Mouse (Mus musculus) B cell, adult 2 months (primary cell): Measurements from ENCODE around the gene Tmem25.
"Not testable (repeated sequence)": the region's sequence is repeated elsewhere in the genome, so short reads cannot be mapped to it uniquely, and the experiment has no call there.

ENCODE experiments used
- DNase-seq, 2 experiments: peaks; one replicate each; pipeline ENCODE4 v3.0.0; 2022

Gene Tmem25

DNA sequence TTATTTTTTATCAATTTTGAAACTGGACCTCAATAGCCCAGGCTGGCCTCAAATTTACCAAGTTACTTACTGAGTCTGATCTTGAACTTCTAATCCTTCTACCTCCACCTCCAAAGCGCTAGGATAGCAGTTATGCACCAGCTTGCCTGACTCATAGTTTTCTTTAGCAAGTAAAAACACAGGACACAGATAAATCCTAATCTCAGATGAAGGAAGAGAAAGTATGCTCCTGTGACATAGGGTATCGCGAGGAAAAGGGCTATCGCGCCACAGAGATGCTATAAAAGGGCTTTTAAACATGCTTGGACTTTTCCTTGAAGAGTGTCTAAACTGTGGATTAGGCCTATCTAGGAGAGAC is 26.7 kb downstream of the Tmem25 start:
- DNase-seq = no peak

DNA sequence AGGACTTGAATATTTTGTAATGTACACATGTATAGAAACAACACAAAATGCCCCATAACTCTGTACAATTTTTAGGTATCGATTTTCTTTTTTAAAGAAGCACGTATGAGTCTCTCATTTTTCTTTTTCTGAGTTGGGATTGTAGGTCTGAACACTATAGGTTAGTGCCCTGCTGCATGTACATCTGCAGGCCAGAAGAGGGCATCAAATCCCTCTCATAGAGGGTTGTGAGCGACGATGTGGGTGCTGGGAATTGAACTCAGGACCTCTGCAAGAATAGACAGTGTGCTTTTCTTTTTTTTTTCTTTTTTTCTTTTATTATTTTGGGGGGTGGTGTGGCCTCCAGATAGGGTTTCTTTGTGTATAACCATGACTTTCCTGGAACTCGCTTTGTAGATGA is 27.7 kb downstream of the Tmem25 start:
- DNase-seq = no peak

DNA sequence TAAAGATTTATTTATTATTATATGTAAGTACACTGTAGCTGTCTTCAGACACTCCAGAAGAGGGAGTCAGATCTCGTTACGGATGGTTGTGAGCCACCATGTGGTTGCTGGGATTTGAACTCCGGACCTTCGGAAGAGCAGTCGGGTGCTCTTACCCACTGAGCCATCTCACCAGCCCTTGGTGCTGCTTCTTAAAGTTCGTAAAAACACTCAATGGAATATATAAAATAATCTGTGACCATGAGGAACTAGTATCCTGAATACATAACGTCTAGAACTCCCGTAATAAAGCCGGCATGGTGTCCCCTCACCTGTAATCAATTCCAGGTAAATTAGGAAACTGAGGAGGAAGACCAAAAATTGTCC is 31.1 kb downstream of the Tmem25 start:
- DNase-seq = not testable (repeated sequence)

DNA sequence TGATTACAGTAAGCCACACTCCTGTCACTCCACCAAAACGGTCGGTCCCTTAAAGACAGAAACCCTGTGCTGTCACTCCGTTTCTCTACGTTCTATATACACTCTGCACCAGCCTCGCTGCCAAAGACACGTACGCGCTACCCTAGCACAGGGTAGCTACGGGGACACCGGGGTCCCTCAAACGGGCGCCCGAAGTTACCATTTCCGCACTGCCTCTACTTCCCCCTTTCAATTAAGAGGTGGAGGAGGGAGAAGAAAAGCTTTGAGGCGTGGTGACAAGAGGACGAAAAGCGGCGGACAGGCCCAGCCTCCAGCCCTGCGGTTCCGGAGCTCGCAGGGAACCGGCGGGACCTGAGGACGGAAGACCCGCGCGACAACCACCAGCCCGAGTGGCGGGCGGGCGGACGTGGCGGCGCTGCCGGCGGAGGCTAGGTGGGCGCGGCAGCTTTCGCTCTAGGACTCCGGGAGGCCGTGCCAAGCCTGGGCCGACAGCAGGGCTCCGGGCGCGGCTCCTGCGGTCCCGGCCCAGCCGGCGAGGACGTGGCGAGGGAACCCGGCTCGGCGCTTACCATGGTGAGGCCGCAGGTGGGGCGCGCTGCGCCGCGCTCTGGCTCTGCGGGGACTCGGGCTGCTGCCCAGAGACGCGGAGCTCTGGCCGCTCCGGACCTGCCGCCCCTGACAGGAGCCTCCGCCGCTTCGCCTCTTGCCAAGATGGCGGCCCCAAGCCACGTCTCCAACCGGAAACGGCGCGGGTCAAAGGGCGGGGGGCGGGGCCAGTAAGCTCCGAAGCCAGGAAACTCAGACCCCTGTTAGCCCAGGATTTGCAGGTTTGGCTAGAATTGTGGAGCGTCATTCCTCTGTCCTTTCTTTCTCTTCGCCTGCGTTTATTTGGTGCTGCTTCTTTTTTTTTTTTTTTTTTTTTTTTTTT is 31.7 kb downstream of the Tmem25 start, which contains the start of the genes Arcn1 and Ift46:
Gene Arcn1, minus strand, starts transcription at position 745 of the 928 bp plus-strand sequence.
Gene Ift46, plus strand, starts transcription at position 808 of the 928 bp plus-strand sequence.
- DNase-seq = peak; percentile 82 to 83

DNA sequence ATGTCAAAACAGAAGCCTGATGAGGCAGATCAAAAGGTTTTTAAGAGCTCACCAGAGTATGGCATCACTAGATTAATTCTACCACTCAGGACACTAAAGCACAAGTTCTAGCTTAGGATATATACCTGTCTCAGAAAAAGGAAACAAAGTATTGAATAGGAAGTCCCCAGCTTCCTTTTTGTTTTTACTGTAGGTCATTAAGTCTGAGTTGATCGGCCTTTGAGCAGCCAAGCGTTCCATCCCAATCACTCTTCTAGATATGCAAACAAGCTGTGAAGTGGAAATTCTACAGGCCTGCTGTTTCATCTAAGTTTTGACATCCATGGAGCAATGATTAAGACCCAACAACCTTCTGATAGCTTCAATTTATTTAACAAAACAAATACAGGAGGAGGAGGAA is 38.2 kb downstream of the Tmem25 start:
- no peak for DNase-seq

DNA sequence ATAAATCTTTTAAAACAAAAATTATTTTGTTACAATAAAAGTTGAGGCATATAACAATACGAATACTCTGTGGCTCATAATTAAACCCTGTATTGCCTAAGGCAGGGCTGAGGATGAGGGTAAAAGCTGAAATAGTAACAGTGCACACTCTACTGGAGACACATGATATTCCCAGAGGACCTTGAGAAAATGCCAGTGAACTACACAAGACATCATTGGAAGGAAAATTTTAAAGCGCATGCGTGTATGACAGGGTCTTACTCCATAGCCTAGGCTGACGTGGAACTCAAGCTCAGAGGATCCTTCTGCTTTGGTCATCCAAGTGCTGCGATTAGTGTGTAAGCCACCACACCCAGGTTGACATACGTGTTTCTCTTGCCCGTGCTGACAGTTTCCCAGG is 50.6 kb downstream of the Tmem25 start:
- DNase-seq = no peak

DNA sequence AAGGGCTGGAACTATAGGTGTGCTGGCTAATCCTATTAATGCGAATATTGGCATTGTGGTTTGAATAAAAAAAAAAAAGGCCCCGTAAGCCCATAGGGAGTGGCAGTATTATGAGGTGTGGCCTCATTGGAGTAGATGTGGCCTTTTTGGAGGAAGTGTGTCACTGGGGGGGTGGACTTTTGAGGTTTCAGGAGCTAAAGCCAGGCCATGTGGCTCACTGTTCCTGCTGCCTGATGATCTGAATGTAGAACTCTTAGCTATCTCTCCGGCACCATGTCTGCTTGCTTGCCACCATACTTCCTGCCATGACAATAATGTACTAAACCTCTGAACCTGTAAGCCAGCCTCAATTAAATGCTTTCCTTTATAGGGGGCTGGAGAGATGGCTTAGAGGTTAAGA is 51.8 kb downstream of the Tmem25 start:
- no peak for DNase-seq

DNA sequence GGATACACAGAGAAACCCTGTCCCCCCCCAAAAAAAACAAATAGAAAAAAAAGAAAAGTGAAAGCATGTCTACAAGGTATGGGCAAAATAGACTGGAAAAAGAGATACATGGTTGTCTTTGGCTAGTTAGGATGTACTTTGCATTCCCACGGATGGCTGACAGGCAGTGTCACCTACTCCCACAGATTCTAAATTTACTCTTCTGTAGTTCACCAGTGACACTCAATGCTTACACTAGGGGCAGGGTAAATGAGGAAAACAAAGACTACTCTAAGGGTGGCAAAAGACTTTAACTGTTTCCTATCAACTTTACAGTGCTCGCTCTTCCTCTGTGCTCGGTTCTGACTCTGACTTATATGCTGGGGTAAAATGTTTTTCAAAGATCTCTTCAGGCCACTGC is 52.4 kb downstream of the Tmem25 start:
- DNase-seq = no peak

DNA sequence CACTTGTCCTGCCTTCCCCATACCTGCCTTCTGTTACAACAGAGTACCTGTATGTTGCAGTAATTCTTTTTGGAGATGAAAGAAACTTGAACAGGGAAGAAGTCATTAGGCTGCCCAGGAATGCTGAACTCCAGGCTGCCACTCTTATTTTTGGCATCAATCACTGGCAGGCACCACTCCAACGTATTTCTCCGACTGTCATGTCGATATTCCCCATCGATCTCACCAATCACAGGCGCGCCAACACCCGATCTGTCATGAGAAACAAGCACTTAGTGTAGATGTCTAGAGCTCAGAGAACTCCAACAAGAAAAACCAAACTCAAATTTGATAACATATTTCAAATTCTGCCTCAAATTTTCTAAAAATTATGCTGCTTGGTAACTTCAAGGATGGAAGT is 53.7 kb downstream of the Tmem25 start:
- no peak for DNase-seq
